Mouse (Mus musculus): Measurements from ENCODE around the gene Kifc1. TPM values are rescaled to one million over a fixed set of nuclear protein-coding genes. Genes with fewer than 3 reads are reported as not detected.
"Not testable (repeated sequence)": the region's sequence is repeated elsewhere in the genome, so short reads cannot be mapped to it uniquely, and the experiment has no call there.

Gene Kifc1
- polyA plus RNA-seq, 1 experiment from 2014 or later, result 2.6 TPM

DNA sequence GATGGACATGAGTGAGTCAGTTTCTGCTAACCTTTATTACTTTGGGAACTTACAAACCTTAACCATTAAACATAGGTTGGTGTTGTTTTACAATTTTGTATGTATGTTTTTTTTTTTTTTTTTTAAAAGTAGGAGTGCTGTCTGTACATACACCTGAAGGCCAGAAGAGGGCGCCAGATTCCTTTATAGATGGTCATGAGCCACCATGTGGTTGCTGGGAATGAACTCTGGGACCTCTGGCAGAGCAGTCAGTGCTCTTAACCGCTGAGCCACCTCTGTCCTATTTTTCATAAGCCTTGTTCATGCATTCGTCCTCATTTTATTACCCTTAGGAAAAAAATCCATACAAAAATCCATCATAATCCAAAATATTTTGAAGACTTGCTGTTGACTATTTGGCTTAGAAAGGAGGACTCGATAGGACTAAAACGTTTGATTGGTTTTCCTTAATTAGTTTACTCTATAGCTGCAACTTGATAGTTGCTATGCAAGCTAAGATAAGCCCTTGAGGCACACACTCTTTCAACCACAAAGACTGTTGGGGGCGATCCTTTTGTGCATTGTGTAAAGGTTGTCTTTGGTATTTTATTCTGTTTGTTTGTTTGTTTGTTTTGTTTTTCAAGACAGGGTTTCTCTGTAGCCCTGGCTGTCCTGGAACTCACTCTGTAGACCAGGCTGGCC, 6.8 kb upstream of the Kifc1 start:
- WGBS (ENCODE audit: insufficient replicate concordance), result 23% methylated on average over 6 of the region's 6 CpGs

GRCm38 (mm10) chr17:33893011-33893410, 2.5 kb upstream of the Kifc1 start:
- not testable (repeated sequence) for H3K36me3 ChIP-seq (replicated peaks; ENCODE audit: insufficient read depth, low read length); H3K27me3 ChIP-seq (ENCODE audit: insufficient read depth, low read length); H3K27ac ChIP-seq (ENCODE audit: low read depth); ATAC-seq; H3K9ac ChIP-seq (replicated peaks); DNase-seq; H3K4me1 ChIP-seq (ENCODE audit: insufficient read depth); H3K4me2 ChIP-seq (ENCODE audit: low read depth, low read length); H3K9me3 ChIP-seq (ENCODE audit: low read length); H3K4me3 ChIP-seq (ENCODE audit: low read depth, low read length)
- 74% methylated on average over 4 of the region's 4 CpGs for WGBS (ENCODE audit: insufficient replicate concordance)

More for the DNA sequence above, 6.8 kb upstream of the Kifc1 start:
- peak; percentile 63 for ATAC-seq
- no peaks in the 10 kb centered on the region for H3K36me3 ChIP-seq (replicated peaks; ENCODE audit: insufficient read depth, low read length)
- H3K27ac ChIP-seq (ENCODE audit: low read depth), result no peak overlapping the region
- peak; percentile 77 for DNase-seq
- H3K4me2 ChIP-seq (ENCODE audit: low read depth, low read length), result no peak overlapping the region
- TF ChIP-seq EP300 (IDR thresholded peaks at IDR 0.05; ENCODE audit: low read depth), result no peak
- peak; percentile 85 for TF ChIP-seq CTCF (IDR thresholded peaks at IDR 0.05; ENCODE audit: low read depth)
- no peaks in the 10 kb centered on the region for H3K27me3 ChIP-seq (ENCODE audit: insufficient read depth, low read length)
- no peak overlapping the region for H3K4me3 ChIP-seq (ENCODE audit: low read depth, low read length)
- no peak overlapping the region for H3K9ac ChIP-seq (replicated peaks)
- H3K9me3 ChIP-seq (ENCODE audit: low read length), result no peaks in the 10 kb centered on the region
- peaks cover 21% of the 10 kb centered on the region for H3K4me1 ChIP-seq (ENCODE audit: insufficient read depth)

DNA sequence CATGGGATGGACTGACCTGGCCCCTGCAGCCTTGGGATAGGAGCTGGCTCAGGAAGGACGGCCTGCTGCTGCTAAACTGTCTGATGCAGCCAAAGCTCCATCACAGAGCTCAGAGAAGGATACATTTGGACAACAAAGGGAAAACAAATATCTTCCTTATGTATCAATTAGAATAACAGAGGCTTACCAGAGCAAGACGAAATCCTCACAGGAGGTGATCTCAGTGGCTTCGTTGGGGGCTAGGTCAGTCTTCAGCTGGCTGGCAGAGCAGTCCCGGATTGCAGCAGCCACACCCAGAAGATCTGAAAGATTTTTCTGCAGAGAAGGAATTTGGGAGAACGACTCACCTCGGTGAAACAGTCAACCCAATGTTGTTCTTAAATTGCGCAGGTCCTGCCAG, 2.0 kb upstream of the Kifc1 start:
- H3K27me3 ChIP-seq (ENCODE audit: insufficient read depth, low read length), result no peaks in the 10 kb centered on the region
- TF ChIP-seq EP300 (IDR thresholded peaks at IDR 0.05; ENCODE audit: low read depth), result no peak
- no peaks in the 10 kb centered on the region for H3K36me3 ChIP-seq (replicated peaks; ENCODE audit: insufficient read depth, low read length)
- no peak overlapping the region for H3K9ac ChIP-seq (replicated peaks)
- DNase-seq (no peak), ATAC-seq (no peak)
- H3K4me3 ChIP-seq (ENCODE audit: low read depth, low read length), result no peak overlapping the region
- 47% methylated on average over 7 of the region's 7 CpGs for WGBS (ENCODE audit: insufficient replicate concordance)
- no peaks in the 10 kb centered on the region for H3K9me3 ChIP-seq (ENCODE audit: low read length)
- no peak overlapping the region for H3K27ac ChIP-seq (ENCODE audit: low read depth)
- H3K4me1 ChIP-seq (ENCODE audit: insufficient read depth), result peaks cover 10% of the 10 kb centered on the region
- H3K4me2 ChIP-seq (ENCODE audit: low read depth, low read length), result no peak overlapping the region

- 72% methylated on average over 6 of the region's 6 CpGs for WGBS (ENCODE audit: insufficient replicate concordance)
- not testable (repeated sequence) for H3K27ac ChIP-seq (ENCODE audit: low read depth); H3K36me3 ChIP-seq (replicated peaks; ENCODE audit: insufficient read depth, low read length); H3K9me3 ChIP-seq (ENCODE audit: low read length); H3K9ac ChIP-seq (replicated peaks); DNase-seq; H3K4me3 ChIP-seq (ENCODE audit: low read depth, low read length); ATAC-seq; H3K27me3 ChIP-seq (ENCODE audit: insufficient read depth, low read length); H3K4me2 ChIP-seq (ENCODE audit: low read depth, low read length)
- peaks cover 10% of the 10 kb centered on the region for H3K4me1 ChIP-seq (ENCODE audit: insufficient read depth)
- peak; percentile 35 for TF ChIP-seq CTCF (IDR thresholded peaks at IDR 0.05; ENCODE audit: low read depth)
Measured at GRCm38 (mm10) chr17:33891892-33892291, 1.4 kb upstream of the Kifc1 start.

DNA sequence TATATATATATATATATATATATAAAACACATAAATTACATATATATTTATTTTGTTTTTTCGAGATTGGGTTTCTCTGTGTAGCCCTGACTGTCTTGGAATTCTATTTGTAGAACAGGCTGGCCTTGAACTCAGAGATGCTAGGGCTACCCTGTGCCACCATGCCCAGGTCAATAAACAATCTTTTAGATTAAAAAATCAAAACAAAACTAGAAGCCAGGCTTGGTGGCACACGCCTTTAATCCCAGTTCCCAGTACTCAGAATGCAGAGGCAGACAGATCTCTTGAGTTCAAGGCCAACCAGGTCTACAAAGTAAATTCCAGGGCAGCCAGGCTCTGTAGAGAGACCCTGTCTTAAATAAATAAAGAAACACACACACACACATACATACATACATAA, 896 bp upstream of the Kifc1 start:
- H3K4me2 ChIP-seq (ENCODE audit: low read depth, low read length), result no peak overlapping the region
- H3K9me3 ChIP-seq (ENCODE audit: low read length), result no peaks in the 10 kb centered on the region
- no peaks in the 10 kb centered on the region for H3K27me3 ChIP-seq (ENCODE audit: insufficient read depth, low read length)
- no peak overlapping the region for H3K9ac ChIP-seq (replicated peaks)
- H3K27ac ChIP-seq (ENCODE audit: low read depth), result no peak overlapping the region
- TF ChIP-seq CTCF (IDR thresholded peaks at IDR 0.05; ENCODE audit: low read depth) (no peak), EP300 (IDR thresholded peaks at IDR 0.05; ENCODE audit: low read depth) (no peak)
- peaks cover under 1% of the 10 kb centered on the region; the same call in 1 of the 2 replicates for H3K36me3 ChIP-seq (replicated peaks; ENCODE audit: insufficient read depth, low read length)
- peaks cover 10% of the 10 kb centered on the region for H3K4me1 ChIP-seq (ENCODE audit: insufficient read depth)
- DNase-seq, result no peak
- H3K4me3 ChIP-seq (ENCODE audit: low read depth, low read length), result no peak overlapping the region
- 48% methylated on average over 2 of the region's 2 CpGs for WGBS (ENCODE audit: insufficient replicate concordance)
- no peak for ATAC-seq

GRCm38 (mm10) chr17:33889941-33890532, 424 bp downstream of the Kifc1 start:
- DNase-seq; H3K36me3 ChIP-seq (replicated peaks; ENCODE audit: insufficient read depth, low read length); H3K27me3 ChIP-seq (ENCODE audit: insufficient read depth, low read length); H3K9me3 ChIP-seq (ENCODE audit: low read length): not testable (repeated sequence)
- peaks cover 10% of the 10 kb centered on the region for H3K4me1 ChIP-seq (ENCODE audit: insufficient read depth)
- H3K4me3 ChIP-seq (ENCODE audit: low read depth, low read length), result peak overlapping the region; percentile 79
- peak overlapping the region; percentile 61 for H3K27ac ChIP-seq (ENCODE audit: low read depth)
- peak overlapping the region; percentile 70 for H3K4me2 ChIP-seq (ENCODE audit: low read depth, low read length)
- ATAC-seq, result peak; percentile 2
- peak overlapping the region; percentile 81 for H3K9ac ChIP-seq (replicated peaks)
- 0% methylated on average over 39 of the region's 44 CpGs for WGBS (ENCODE audit: insufficient replicate concordance)

- Histone ChIP-seq H3K4me3 (ENCODE audit: low read depth, low read length) (peak overlapping the region; percentile 79), H3K4me2 (ENCODE audit: low read depth, low read length) (peak overlapping the region; percentile 70; the same call in 1 of the 2 replicates), H3K9ac (replicated peaks) (peak overlapping the region; percentile 38; the same call in 1 of the 2 replicates), H3K4me1 (ENCODE audit: insufficient read depth) (peaks cover 10% of the 10 kb centered on the region)
- H3K27ac ChIP-seq (ENCODE audit: low read depth); H3K36me3 ChIP-seq (replicated peaks; ENCODE audit: insufficient read depth, low read length); H3K9me3 ChIP-seq (ENCODE audit: low read length); ATAC-seq; H3K27me3 ChIP-seq (ENCODE audit: insufficient read depth, low read length); DNase-seq: not testable (repeated sequence)
Measured at GRCm38 (mm10) chr17:33888230-33888629, 2.2 kb downstream of the Kifc1 start.

- H3K36me3 ChIP-seq (replicated peaks; ENCODE audit: insufficient read depth, low read length); H3K27me3 ChIP-seq (ENCODE audit: insufficient read depth, low read length); ATAC-seq; DNase-seq; H3K9ac ChIP-seq (replicated peaks); H3K27ac ChIP-seq (ENCODE audit: low read depth); H3K9me3 ChIP-seq (ENCODE audit: low read length): not testable (repeated sequence)
- Histone ChIP-seq H3K4me2 (ENCODE audit: low read depth, low read length) (peak overlapping the region; percentile 29; the same call in 1 of the 2 replicates), H3K4me1 (ENCODE audit: insufficient read depth) (peaks cover 10% of the 10 kb centered on the region), H3K4me3 (ENCODE audit: low read depth, low read length) (peak overlapping the region; percentile 79; the same call in 1 of the 2 replicates)
- WGBS (ENCODE audit: insufficient replicate concordance), result 39% methylated on average over 2 of the region's 2 CpGs
Measured at GRCm38 (mm10) chr17:33887802-33888201, 2.7 kb downstream of the Kifc1 start.

- WGBS (ENCODE audit: insufficient replicate concordance), result 96% methylated on average over 6 of the region's 11 CpGs
- H3K9ac ChIP-seq (replicated peaks); DNase-seq; H3K9me3 ChIP-seq (ENCODE audit: low read length); H3K4me3 ChIP-seq (ENCODE audit: low read depth, low read length); H3K27me3 ChIP-seq (ENCODE audit: insufficient read depth, low read length); H3K27ac ChIP-seq (ENCODE audit: low read depth); ATAC-seq; H3K4me2 ChIP-seq (ENCODE audit: low read depth, low read length): not testable (repeated sequence)
- H3K4me1 ChIP-seq (ENCODE audit: insufficient read depth), result peaks cover 10% of the 10 kb centered on the region
- peaks cover 17% of the 10 kb centered on the region; the same call in 1 of the 2 replicates for H3K36me3 ChIP-seq (replicated peaks; ENCODE audit: insufficient read depth, low read length)
Measured at GRCm38 (mm10) chr17:33884320-33884719, 6.1 kb downstream of the Kifc1 start.

All from liver, postnatal 0 days (tissue).